Mouse (Mus musculus): ENCODE data around the gene Pagr1b.
A peak's percentile ranks its signal among the peaks of the same experiment; 100 is the strongest.

Gene Pagr1b

DNA sequence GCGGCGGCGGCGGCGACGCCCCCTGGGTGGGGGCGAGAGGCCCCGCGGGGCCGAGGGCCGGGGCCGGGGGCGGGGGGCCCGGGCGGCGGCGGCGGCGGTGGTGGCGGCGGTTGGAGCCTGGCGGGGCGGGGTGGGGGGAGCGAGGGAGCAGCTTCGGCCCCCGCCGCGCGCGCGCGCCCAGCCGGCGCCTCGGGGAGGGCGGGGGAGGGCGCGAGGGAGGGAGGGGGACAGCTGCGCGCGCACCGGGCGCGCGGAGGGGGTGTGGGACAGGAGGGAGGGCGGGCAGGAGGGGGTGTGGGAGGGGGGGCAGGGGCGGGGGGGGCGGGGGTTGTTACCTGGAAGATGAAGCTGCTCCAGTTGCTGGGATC, 10.3 kb upstream of the Pagr1b start:
- peaks cover 74% of the 10 kb centered on the region for H3K4me1 ChIP-seq (replicated peaks; ENCODE audit: low read depth, low read length)
- no peaks in the 10 kb centered on the region for H3K9me3 ChIP-seq (ENCODE audit: low read length)
- TF ChIP-seq CTCF (conservative IDR thresholded peaks at IDR 0.05; ENCODE audit: low read length) (no peak), POU5F1 (IDR thresholded peaks at IDR 0.05; ENCODE audit: borderline replicate concordance, low read length) (no peak), NANOG (IDR thresholded peaks at IDR 0.05; ENCODE audit: borderline replicate concordance, low read length) (no peak)
- peaks cover 77% of the 10 kb centered on the region for H3K36me3 ChIP-seq (ENCODE audit: insufficient read depth, low read length)
- H3K4me3 ChIP-seq (replicated peaks; ENCODE audit: low read length), result peak overlapping the region; percentile 94
- no peaks in the 10 kb centered on the region for H3K27me3 ChIP-seq (ENCODE audit: insufficient read depth, low read length)

DNA sequence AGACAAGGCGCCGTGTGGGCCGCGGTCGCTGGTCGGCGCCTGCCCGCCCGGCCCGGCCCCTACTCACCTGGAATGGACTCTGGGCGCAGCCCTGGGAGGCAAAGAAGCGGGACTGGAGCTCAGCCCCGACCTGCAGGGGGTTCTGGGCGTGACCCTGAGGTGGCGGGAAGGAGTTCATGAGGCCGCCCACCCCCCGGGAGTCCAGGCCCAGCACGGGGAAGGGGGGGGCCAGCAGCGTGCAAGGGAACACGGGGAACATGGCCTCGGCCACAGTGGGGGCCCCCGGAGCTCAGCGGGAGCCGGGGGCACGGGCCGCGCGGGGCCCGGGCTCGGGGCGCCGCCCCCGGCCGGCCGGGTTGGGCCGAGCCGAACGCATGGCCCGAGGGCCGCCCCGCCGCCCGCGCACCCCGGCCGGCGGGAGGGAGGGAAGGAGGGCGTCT, 9.9 kb upstream of the Pagr1b start:
- peaks cover 74% of the 10 kb centered on the region for H3K4me1 ChIP-seq (replicated peaks; ENCODE audit: low read depth, low read length)
- no peaks in the 10 kb centered on the region for H3K9me3 ChIP-seq (ENCODE audit: low read length)
- peaks cover 74% of the 10 kb centered on the region for H3K36me3 ChIP-seq (ENCODE audit: insufficient read depth, low read length)
- TF ChIP-seq POU5F1 (IDR thresholded peaks at IDR 0.05; ENCODE audit: borderline replicate concordance, low read length) (no peak), NANOG (IDR thresholded peaks at IDR 0.05; ENCODE audit: borderline replicate concordance, low read length) (no peak), CTCF (conservative IDR thresholded peaks at IDR 0.05; ENCODE audit: low read length) (no peak)
- peak overlapping the region; percentile 94 for H3K4me3 ChIP-seq (replicated peaks; ENCODE audit: low read length)
- H3K27me3 ChIP-seq (ENCODE audit: insufficient read depth, low read length), result no peaks in the 10 kb centered on the region

- H3K4me3 ChIP-seq (replicated peaks; ENCODE audit: low read length), result peak overlapping the region; percentile 94
- no peaks in the 10 kb centered on the region for H3K9me3 ChIP-seq (ENCODE audit: low read length)
- no peaks in the 10 kb centered on the region for H3K27me3 ChIP-seq (ENCODE audit: insufficient read depth, low read length)
- peaks cover 73% of the 10 kb centered on the region for H3K4me1 ChIP-seq (replicated peaks; ENCODE audit: low read depth, low read length)
- TF ChIP-seq POU5F1 (IDR thresholded peaks at IDR 0.05; ENCODE audit: borderline replicate concordance, low read length), result no peak
- no peak for TF ChIP-seq CTCF (conservative IDR thresholded peaks at IDR 0.05; ENCODE audit: low read length)
- no peak for TF ChIP-seq NANOG (IDR thresholded peaks at IDR 0.05; ENCODE audit: borderline replicate concordance, low read length)
- H3K36me3 ChIP-seq (ENCODE audit: insufficient read depth, low read length), result peaks cover 69% of the 10 kb centered on the region
Measured at GRCm38 (mm10) chr7:127025556-127026160, 9.4 kb upstream of the Pagr1b start.

GRCm38 (mm10) chr7:127024755-127025555, 8.7 kb upstream of the Pagr1b start:
- TF ChIP-seq CTCF (conservative IDR thresholded peaks at IDR 0.05; ENCODE audit: low read length) (no peak; the same call in 1 of the 2 replicates), POU5F1 (IDR thresholded peaks at IDR 0.05; ENCODE audit: borderline replicate concordance, low read length) (no peak), NANOG (IDR thresholded peaks at IDR 0.05; ENCODE audit: borderline replicate concordance, low read length) (no peak)
- peaks cover 73% of the 10 kb centered on the region for H3K4me1 ChIP-seq (replicated peaks; ENCODE audit: low read depth, low read length)
- H3K36me3 ChIP-seq (ENCODE audit: insufficient read depth, low read length), result peaks cover 62% of the 10 kb centered on the region
- H3K4me3 ChIP-seq (replicated peaks; ENCODE audit: low read length), result peak overlapping the region; percentile 94
- no peaks in the 10 kb centered on the region for H3K27me3 ChIP-seq (ENCODE audit: insufficient read depth, low read length)
- H3K9me3 ChIP-seq (ENCODE audit: low read length), result no peaks in the 10 kb centered on the region

- Histone ChIP-seq H3K4me1 (replicated peaks; ENCODE audit: low read depth, low read length) (peaks cover 73% of the 10 kb centered on the region), H3K9me3 (ENCODE audit: low read length) (no peaks in the 10 kb centered on the region), H3K4me3 (replicated peaks; ENCODE audit: low read length) (peak overlapping the region; percentile 94), H3K36me3 (ENCODE audit: insufficient read depth, low read length) (peaks cover 60% of the 10 kb centered on the region), H3K27me3 (ENCODE audit: insufficient read depth, low read length) (no peaks in the 10 kb centered on the region)
- TF ChIP-seq POU5F1 (IDR thresholded peaks at IDR 0.05; ENCODE audit: borderline replicate concordance, low read length) (no peak), CTCF (conservative IDR thresholded peaks at IDR 0.05; ENCODE audit: low read length) (no peak), NANOG (IDR thresholded peaks at IDR 0.05; ENCODE audit: borderline replicate concordance, low read length) (no peak)
Measured at GRCm38 (mm10) chr7:127023896-127024690, 7.8 kb upstream of the Pagr1b start.

- H3K4me1 ChIP-seq (replicated peaks; ENCODE audit: low read depth, low read length), result peaks cover 73% of the 10 kb centered on the region
- H3K9me3 ChIP-seq (ENCODE audit: low read length), result no peaks in the 10 kb centered on the region
- H3K27me3 ChIP-seq (ENCODE audit: insufficient read depth, low read length), result no peaks in the 10 kb centered on the region
- TF ChIP-seq POU5F1 (IDR thresholded peaks at IDR 0.05; ENCODE audit: borderline replicate concordance, low read length), result no peak
- no peak for TF ChIP-seq CTCF (conservative IDR thresholded peaks at IDR 0.05; ENCODE audit: low read length)
- no peak for TF ChIP-seq NANOG (IDR thresholded peaks at IDR 0.05; ENCODE audit: borderline replicate concordance, low read length)
- peak overlapping the region; percentile 94 for H3K4me3 ChIP-seq (replicated peaks; ENCODE audit: low read length)
- peaks cover 57% of the 10 kb centered on the region for H3K36me3 ChIP-seq (ENCODE audit: insufficient read depth, low read length)
Measured at GRCm38 (mm10) chr7:127023272-127023691, 7.0 kb upstream of the Pagr1b start.

GRCm38 (mm10) chr7:127022528-127023271, 6.4 kb upstream of the Pagr1b start:
- peak overlapping the region; percentile 94 for H3K4me3 ChIP-seq (replicated peaks; ENCODE audit: low read length)
- H3K9me3 ChIP-seq (ENCODE audit: low read length), result no peaks in the 10 kb centered on the region
- peaks cover 51% of the 10 kb centered on the region for H3K36me3 ChIP-seq (ENCODE audit: insufficient read depth, low read length)
- H3K4me1 ChIP-seq (replicated peaks; ENCODE audit: low read depth, low read length), result peaks cover 73% of the 10 kb centered on the region
- no peak for TF ChIP-seq CTCF (conservative IDR thresholded peaks at IDR 0.05; ENCODE audit: low read length)
- TF ChIP-seq NANOG (IDR thresholded peaks at IDR 0.05; ENCODE audit: borderline replicate concordance, low read length), result no peak
- no peak for TF ChIP-seq POU5F1 (IDR thresholded peaks at IDR 0.05; ENCODE audit: borderline replicate concordance, low read length)
- no peaks in the 10 kb centered on the region for H3K27me3 ChIP-seq (ENCODE audit: insufficient read depth, low read length)

Data from E14TG2a.4 (cell line).